ENCODE assay signal across 9 mouse cellular contexts in the genomic region with DNA sequence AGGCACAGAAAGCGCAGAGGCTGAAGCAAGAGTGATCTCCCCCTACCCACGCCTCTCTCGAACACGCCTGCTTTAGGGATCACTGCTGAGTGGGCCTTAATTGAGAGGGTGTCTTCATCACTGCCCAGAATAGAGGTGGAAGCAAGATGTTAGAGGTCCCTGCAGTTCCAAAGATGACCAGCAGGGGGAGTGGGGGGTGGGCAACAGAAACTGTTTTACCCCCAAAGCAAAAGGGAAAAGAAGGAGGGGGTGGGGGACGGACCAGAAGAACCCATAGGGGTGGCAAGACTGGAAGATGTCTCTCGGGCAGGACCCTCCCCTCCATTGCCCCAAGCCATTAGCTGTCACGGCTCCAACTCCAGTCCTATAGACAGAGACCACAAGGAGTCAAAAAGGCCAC. TPM values are rescaled to one million over a fixed set of nuclear protein-coding genes. Genes with fewer than 3 reads are reported as not detected.
DNase-seq lines count a peak whose midpoint lies in the region; ATAC-seq and TF ChIP-seq lines count a peak whose summit lies in the region.
"Had no signal": no experiment of that assay in that cellular context is flagged by ENCODE, and none has a peak within 500 bp of the region (broad histone marks: within the 10 kb centered on the region; RNA-seq: fewer than 3 reads in every experiment).

No protein-coding gene starts in this region.

- H3K27me3 ChIP-seq in forebrain, postnatal 0 days (ENCODE audit: insufficient read depth, low read length) = no peaks in the 10 kb centered on the region
- no peaks in the 10 kb centered on the region for H3K27me3 ChIP-seq in forebrain, embryonic 12.5 days

- H3K4me1 ChIP-seq in forebrain, postnatal 0 days (ENCODE audit: insufficient read depth) = 0 out of 2 replicates have a peak, but pooled peaks cover 5% of the 10 kb centered on the region
- H3K4me1 ChIP-seq in forebrain, embryonic 12.5 days = peaks cover 9% of the 10 kb centered on the region

- no peaks in the 10 kb centered on the region for H3K9me3 ChIP-seq in forebrain, postnatal 0 days (ENCODE audit: low read length)
- no peaks in the 10 kb centered on the region for H3K9me3 ChIP-seq in forebrain, embryonic 12.5 days

- H3K27ac ChIP-seq in forebrain, postnatal 0 days (ENCODE audit: low read depth, low read length) = no peak overlapping the region
- H3K27ac ChIP-seq in forebrain, embryonic 12.5 days = no peak overlapping the region

- no peak overlapping the region for H3K4me2 ChIP-seq in forebrain, postnatal 0 days (ENCODE audit: low read depth)
- no peak overlapping the region for H3K4me2 ChIP-seq in forebrain, embryonic 12.5 days

- H3K4me3 ChIP-seq in forebrain, postnatal 0 days (ENCODE audit: low read depth, low read length) = no peak overlapping the region
- H3K4me3 ChIP-seq in forebrain, embryonic 12.5 days (replicated peaks) = no peak overlapping the region

- peak; percentile 89 for TF ChIP-seq CTCF in forebrain, postnatal 0 days (IDR thresholded peaks at IDR 0.05; ENCODE audit: low read depth)

- no peak for ATAC-seq in forebrain, postnatal 0 days
- no peak for ATAC-seq in forebrain, embryonic 12.5 days (ENCODE audit: low FRiP score)
- peak; percentile 52 for ATAC-seq in inflammation-experienced regulatory T-cells, adult 6 months

- WGBS in forebrain, postnatal 0 days = 35% methylated on average over 7 of the region's 7 CpGs
- 41% methylated on average over 7 of the region's 7 CpGs for WGBS in forebrain, embryonic 12.5 days

- peak; percentile 59 for DNase-seq in forebrain, postnatal 0 days
- peak; percentile 56 for DNase-seq in ovary, postnatal 36 days (ENCODE audit: low spot score)
- no peak for DNase-seq in ovary, postnatal 10 days (ENCODE audit: low spot score)
- DNase-seq in cerebellum, adult 9-11 months = peak; percentile 51
- peak; percentile 51 for DNase-seq in lung, postnatal 25 days (ENCODE audit: low spot score)
- DNase-seq in testis, postnatal 10 days (ENCODE audit: low spot score) = peak; percentile 93

- no peak overlapping the region for H3K9ac ChIP-seq in forebrain, postnatal 0 days
- no peak overlapping the region for H3K9ac ChIP-seq in forebrain, embryonic 12.5 days

- peaks cover 48% of the 10 kb centered on the region for H3K36me3 ChIP-seq in forebrain, postnatal 0 days (ENCODE audit: insufficient read depth)
- peaks cover 52% of the 10 kb centered on the region for H3K36me3 ChIP-seq in forebrain, embryonic 12.5 days (replicated peaks)

RNA-seq across cellular contexts. Expression of a gene that starts 8.0 kb away (rescaled TPM):
- 25.3 and 40.2 TPM in 2 replicates for total RNA-seq in forebrain, postnatal 0 days (2014; rRNA removed)
- 98.6 and 120 TPM in 2 replicates for polyA plus RNA-seq in forebrain, postnatal 0 days (2015; fragmentation: Nextera tagmentation; extraction: Ambion mirVana)
- 98.8 and 112 TPM in 2 replicates for polyA plus RNA-seq in forebrain, embryonic 12.5 days (2016; fragmentation: Nextera tagmentation; extraction: Ambion mirVana)
- 10 to 100 TPM; 74.5 to 88.1 (median 87.7) TPM for polyA plus RNA-seq in inflammation-experienced regulatory T-cells, adult 6 months (2017; shearing (Covaris generic))

RNA-seq across cellular contexts. Expression of a gene that starts 8.6 kb away (rescaled TPM):
- total RNA-seq in forebrain, postnatal 0 days (2014; rRNA removed) = 198 and 228 TPM in 2 replicates
- polyA plus RNA-seq in forebrain, postnatal 0 days (2015; fragmentation: Nextera tagmentation; extraction: Ambion mirVana) = 109 and 131 TPM in 2 replicates
- polyA plus RNA-seq in forebrain, embryonic 12.5 days (2016; fragmentation: Nextera tagmentation; extraction: Ambion mirVana) = 85.7 and 89.3 TPM in 2 replicates
- 1 to 10 TPM; 2.0 to 2.7 (median 2.4) TPM for polyA plus RNA-seq in inflammation-experienced regulatory T-cells, adult 6 months (2017; shearing (Covaris generic))

RNA-seq across cellular contexts. Expression of a gene that starts 19.0 kb away (rescaled TPM):
- total RNA-seq in forebrain, postnatal 0 days (2014; rRNA removed) = 0.85 and 1.3 TPM in 2 replicates
- polyA plus RNA-seq in forebrain, postnatal 0 days (2015; fragmentation: Nextera tagmentation; extraction: Ambion mirVana) = 0.06 and 1.5 TPM in 2 replicates
- 0.76 and 1.1 TPM in 2 replicates for polyA plus RNA-seq in forebrain, embryonic 12.5 days (2016; fragmentation: Nextera tagmentation; extraction: Ambion mirVana)
- polyA plus RNA-seq in inflammation-experienced regulatory T-cells, adult 6 months (2017; shearing (Covaris generic)) = not detected

RNA-seq across cellular contexts. Expression of a gene that starts 55.5 kb away (rescaled TPM):
- total RNA-seq in forebrain, postnatal 0 days (2014; rRNA removed) = not detected in 2 replicates
- not detected in 2 replicates for polyA plus RNA-seq in forebrain, postnatal 0 days (2015; fragmentation: Nextera tagmentation; extraction: Ambion mirVana)
- polyA plus RNA-seq in forebrain, embryonic 12.5 days (2016; fragmentation: Nextera tagmentation; extraction: Ambion mirVana) = 0.83 TPM in 1 of 2 replicates, not detected in the other
- not detected for polyA plus RNA-seq in inflammation-experienced regulatory T-cells, adult 6 months (2017; shearing (Covaris generic))
- total RNA-seq: left cerebral cortex, postnatal 10 days had no signal

Comparison
In these comparisons a context has a peak if more than half of its experiments do, and no peak if none do; other contexts are left out.
1. RNA of a gene that starts 8.6 kb away (polyA plus RNA-seq): 109 to 131 TPM in forebrain, postnatal 0 days and 85.7 to 89.3 TPM in forebrain, embryonic 12.5 days; 2.0 to 2.7 TPM in inflammation-experienced regulatory T-cells, adult 6 months; every median in the first group is over 10 times any median in the second.